Mouse (Mus musculus) G1E (cell line): Measurements from ENCODE around the gene Adamtsl4. TPM values are rescaled to one million over a fixed set of nuclear protein-coding genes. Genes with fewer than 3 reads are reported as not detected.
"Not testable (repeated sequence)": the region's sequence is repeated elsewhere in the genome, so short reads cannot be mapped to it uniquely, and the experiment has no call there.

ENCODE experiments used
- ATAC-seq: 2 replicates; pipeline ENCODE4 v1.8.0; 2016; ENCODE audit warnings: mild to moderate bottlenecking; ENCODE audit not compliant: insufficient number of reproducible peaks, poor library complexity, low FRiP score, severe bottlenecking; ENCODE audit errors: extremely low read depth
- DNase-seq: peaks from one replicate; pipeline ENCODE4 v3.0.0; 2012; ENCODE audit warnings: low spot score
- H3K27me3 ChIP-seq: 2 replicates; pipeline ENCODE4 v1.6.1; 2012; ENCODE audit warnings: mild to moderate bottlenecking, low read length, inconsistent platforms; ENCODE audit not compliant: insufficient read depth
- H3K36me3 ChIP-seq: replicated peaks from 2 replicates; pipeline ENCODE3; 2012; ENCODE audit warnings: mild to moderate bottlenecking, inconsistent platforms
- H3K4me1 ChIP-seq: 2 replicates; pipeline ENCODE4 v1.6.1; 2012; ENCODE audit warnings: low read depth, low read length, inconsistent platforms, mixed read lengths; ENCODE audit not compliant: insufficient read depth
- H3K4me3 ChIP-seq: 2 replicates; pipeline ENCODE4 v1.5.1; 2012; ENCODE audit warnings: low read depth, mild to moderate bottlenecking, inconsistent platforms, low read length, moderate library complexity, mixed read lengths
- H3K9me3 ChIP-seq: replicated peaks from 2 replicates; pipeline ENCODE4 v1.6.1; 2012; ENCODE audit warnings: inconsistent platforms
- CTCF ChIP-seq: IDR thresholded peaks from 2 replicates; pipeline ENCODE4 v1.5.1; 2012; ENCODE audit warnings: low read depth, low read length, inconsistent platforms, mixed read lengths
- GATA1 ChIP-seq: IDR thresholded peaks from 2 replicates; pipeline ENCODE4 v1.6.1; 2012; ENCODE audit warnings: borderline replicate concordance, low read length, inconsistent platforms, mixed read lengths
- GATA2 ChIP-seq: IDR thresholded peaks from 2 replicates; pipeline ENCODE4 v1.6.1; 2012; ENCODE audit warnings: low read depth, low read length, inconsistent platforms, borderline replicate concordance
- POLR2AphosphoS5 ChIP-seq: IDR thresholded peaks from 2 replicates; pipeline ENCODE4 v1.6.1; 2012; ENCODE audit warnings: low read depth, low read length, inconsistent platforms; ENCODE audit not compliant: insufficient replicate concordance
- TAL1 ChIP-seq: conservative IDR thresholded peaks from 2 replicates; pipeline ENCODE4 v1.6.1; 2012; ENCODE audit warnings: low read depth, low read length, inconsistent platforms, mixed read lengths
- polyA plus RNA-seq: library from polyadenylated mRNA; stranded (reverse); fragments of >175 nt; gene quantifications from 2 replicates; pipeline ENCODE4 v1.2.3, GENCODE M21; 2012
- total RNA-seq, 2 experiments: library from RNA; stranded (forward) in 1 of 2; stranded (reverse) in 1 of 2; fragments of 200-1000 nt in 1 of 2; fragments of >200 nt in 1 of 2; fragmentation: Nextera tagmentation in 1 of 2; gene quantifications; 2 replicates each; pipeline ENCODE4 v1.2.3; 2014 to 2017

The Adamtsl4 gene
- total and polyA plus RNA-seq, 3 experiments = 0.11 TPM; not detected in 2

GRCm38 (mm10) chr3:95694808-95695703 is 7.3 kb upstream of the Adamtsl4 start:
- H3K9me3 ChIP-seq = no peaks in the 10 kb centered on the region
- H3K36me3 ChIP-seq = peaks cover 4% of the 10 kb centered on the region
- ATAC-seq = no peak
- no peaks in the 10 kb centered on the region for H3K27me3 ChIP-seq
- H3K4me1 ChIP-seq = peaks cover 14% of the 10 kb centered on the region
- H3K4me3 ChIP-seq = no peak overlapping the region
- TF ChIP-seq CTCF (no peak), TAL1 (no peak), GATA1 (no peak), POLR2AphosphoS5 (no peak), GATA2 (no peak)
- DNase-seq = no peak

DNA sequence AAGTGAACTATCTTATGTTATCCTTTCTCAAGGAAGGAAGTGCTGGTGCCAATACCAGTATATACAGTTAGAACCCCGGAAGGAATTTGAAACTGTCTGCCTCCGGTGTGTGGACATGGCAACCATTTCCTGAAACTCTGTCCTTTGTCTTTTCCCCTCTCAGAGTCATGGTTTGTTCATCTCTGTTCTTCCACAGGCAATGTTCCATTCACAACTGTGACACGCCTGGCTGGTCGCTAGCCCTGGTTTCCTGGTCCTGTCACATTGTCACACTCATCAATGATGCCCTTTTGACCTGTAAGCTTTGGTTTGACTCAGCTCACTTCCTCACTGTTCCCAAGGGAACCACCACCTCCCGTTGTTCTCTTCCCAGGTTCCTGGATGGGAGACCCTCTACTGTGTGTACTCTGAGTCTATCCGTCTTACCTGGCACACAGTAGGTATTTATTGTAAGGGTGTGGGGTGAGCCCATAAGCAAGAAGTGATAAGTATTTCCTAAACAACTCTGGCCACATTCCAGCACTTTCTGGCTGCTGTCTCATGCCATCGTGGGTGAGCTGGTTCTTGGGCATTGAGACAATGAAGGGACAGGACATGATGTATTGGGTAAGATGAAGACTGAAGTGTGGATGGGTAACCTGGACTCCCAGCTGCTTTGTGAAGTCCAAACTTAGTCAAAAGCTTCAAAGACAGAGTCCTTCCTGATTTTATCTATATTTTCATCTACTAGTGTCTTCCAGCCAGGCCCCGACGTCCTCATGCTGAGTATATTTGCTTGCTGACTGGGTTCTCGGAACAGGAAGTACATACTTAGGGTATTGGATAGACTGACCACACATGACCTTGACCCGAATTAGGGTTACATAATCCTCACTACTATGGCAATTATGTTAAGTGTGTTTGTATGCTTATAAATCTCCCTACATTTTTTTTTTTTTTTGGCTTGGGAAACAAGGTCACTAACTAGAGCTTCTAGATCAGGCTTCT is 6.4 kb upstream of the Adamtsl4 start:
- Histone ChIP-seq H3K4me1 (peaks cover 20% of the 10 kb centered on the region), H3K27me3 (no peaks in the 10 kb centered on the region), H3K36me3 (peaks cover 4% of the 10 kb centered on the region), H3K4me3 (no peak overlapping the region), H3K9me3 (no peaks in the 10 kb centered on the region)
- TF ChIP-seq TAL1 (no peak), POLR2AphosphoS5 (no peak), GATA2 (no peak), GATA1 (no peak), CTCF (no peak)
- no peak for ATAC-seq
- no peak for DNase-seq

DNA sequence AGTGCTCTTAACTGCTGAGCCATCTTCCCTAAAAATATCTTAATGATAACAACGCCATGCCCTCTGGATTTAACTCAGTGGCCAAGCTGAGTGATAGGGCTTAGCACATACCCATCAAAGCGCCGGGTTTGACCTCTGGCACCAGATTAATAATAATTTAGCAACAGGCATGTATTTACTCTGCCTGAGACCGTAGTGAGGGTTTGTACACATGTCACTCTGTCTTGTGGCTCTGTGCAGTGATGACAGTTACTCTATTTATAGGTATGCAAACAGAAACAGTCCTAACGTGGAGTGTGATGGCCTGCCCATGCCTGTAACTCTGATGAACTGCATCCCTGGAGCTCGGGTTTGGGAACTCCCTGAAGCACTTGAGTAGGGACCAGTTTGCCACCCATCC is 5.0 kb upstream of the Adamtsl4 start:
- H3K4me3 ChIP-seq = no peak overlapping the region
- peaks cover 24% of the 10 kb centered on the region for H3K4me1 ChIP-seq
- TF ChIP-seq POLR2AphosphoS5 = no peak
- no peak for TF ChIP-seq GATA2
- TF ChIP-seq TAL1 = no peak
- no peak for TF ChIP-seq CTCF
- no peak for TF ChIP-seq GATA1
- H3K9me3 ChIP-seq = no peaks in the 10 kb centered on the region
- ATAC-seq = no peak
- peaks cover 2% of the 10 kb centered on the region; the same call in 1 of the 2 replicates for H3K27me3 ChIP-seq
- peaks cover 4% of the 10 kb centered on the region for H3K36me3 ChIP-seq
- no peak for DNase-seq

GRCm38 (mm10) chr3:95690552-95690951 is 2.8 kb upstream of the Adamtsl4 start:
- not testable (repeated sequence) for DNase-seq, ATAC-seq, H3K4me3 ChIP-seq, H3K36me3 ChIP-seq, H3K9me3 ChIP-seq
- Histone ChIP-seq H3K4me1 (peaks cover 30% of the 10 kb centered on the region), H3K27me3 (peaks cover 19% of the 10 kb centered on the region)

DNA sequence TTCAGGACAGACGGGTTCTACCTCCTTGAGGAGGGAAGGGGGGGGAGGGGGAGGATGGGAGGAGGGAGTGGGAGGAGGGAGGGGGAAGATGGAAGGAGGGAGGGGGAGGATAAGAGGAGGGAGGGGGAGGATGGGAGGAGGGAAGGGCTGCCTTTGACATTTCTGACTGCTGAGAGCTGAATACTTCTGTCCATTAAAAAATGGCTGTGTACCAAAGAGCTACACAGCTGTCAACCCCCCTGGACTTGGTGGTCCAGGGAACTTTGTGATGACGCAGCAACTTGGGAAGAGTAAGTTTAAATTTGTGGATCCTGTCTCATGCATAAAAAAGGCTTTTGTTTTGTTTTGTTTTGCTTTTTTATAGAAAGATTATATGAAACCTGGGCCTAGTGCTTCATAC is 2.2 kb upstream of the Adamtsl4 start:
- Histone ChIP-seq H3K27me3 (peaks cover 24% of the 10 kb centered on the region), H3K36me3 (peaks cover 4% of the 10 kb centered on the region), H3K4me1 (peaks cover 33% of the 10 kb centered on the region), H3K9me3 (no peaks in the 10 kb centered on the region), H3K4me3 (no peak overlapping the region)
- ATAC-seq (no peak), DNase-seq (no peak)
- TF ChIP-seq GATA2 = no peak
- TF ChIP-seq GATA1 = no peak
- no peak for TF ChIP-seq TAL1
- no peak for TF ChIP-seq POLR2AphosphoS5
- TF ChIP-seq CTCF = no peak
